Mouse (Mus musculus): ENCODE data around the gene Ttc38.

Gene Ttc38

DNA sequence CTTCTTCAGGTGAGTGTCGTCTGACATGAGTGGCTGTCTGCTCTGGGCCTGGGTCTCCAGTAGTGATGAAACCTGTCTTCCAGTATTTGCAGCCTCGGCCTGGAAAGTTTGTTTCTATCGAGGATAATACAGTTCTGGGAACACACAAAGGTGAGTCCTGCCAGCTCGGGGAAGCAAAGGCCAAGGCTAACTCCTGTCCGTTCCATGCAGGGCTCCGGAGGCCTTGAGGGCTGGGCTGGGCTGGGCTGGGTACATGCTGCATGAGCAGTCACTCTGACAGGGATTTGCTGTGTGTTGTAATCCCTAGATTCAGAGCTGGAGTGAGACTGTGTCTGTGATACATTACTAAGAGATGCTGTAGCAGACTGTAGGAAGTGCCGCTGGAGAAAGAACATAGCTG is 61.8 kb downstream of the Ttc38 start:
- DNase-seq (ENCODE audit: low spot score in 2 of 2): no peak

DNA sequence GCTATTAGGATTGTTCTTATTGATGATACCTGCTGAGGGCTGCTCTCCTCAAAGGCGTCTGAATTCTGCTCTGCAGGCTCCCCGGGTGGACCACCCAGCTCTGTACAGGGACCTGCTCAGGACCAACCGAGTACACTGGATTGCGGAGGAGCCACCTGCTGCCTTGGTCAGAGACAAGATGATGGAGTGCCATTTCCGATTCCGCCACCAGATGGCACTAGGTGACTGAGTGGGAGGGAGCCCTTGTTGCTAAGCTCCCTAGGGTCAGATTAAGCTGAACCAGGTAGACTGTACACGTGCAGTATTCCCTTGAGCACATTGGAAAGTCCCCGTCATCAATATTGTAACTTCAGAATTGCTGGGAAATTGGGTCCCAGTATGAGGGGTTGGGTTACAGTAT is 64.2 kb downstream of the Ttc38 start:
- peak; percentile 48 to 79 for DNase-seq (ENCODE audit: low spot score in 2 of 2)

DNA sequence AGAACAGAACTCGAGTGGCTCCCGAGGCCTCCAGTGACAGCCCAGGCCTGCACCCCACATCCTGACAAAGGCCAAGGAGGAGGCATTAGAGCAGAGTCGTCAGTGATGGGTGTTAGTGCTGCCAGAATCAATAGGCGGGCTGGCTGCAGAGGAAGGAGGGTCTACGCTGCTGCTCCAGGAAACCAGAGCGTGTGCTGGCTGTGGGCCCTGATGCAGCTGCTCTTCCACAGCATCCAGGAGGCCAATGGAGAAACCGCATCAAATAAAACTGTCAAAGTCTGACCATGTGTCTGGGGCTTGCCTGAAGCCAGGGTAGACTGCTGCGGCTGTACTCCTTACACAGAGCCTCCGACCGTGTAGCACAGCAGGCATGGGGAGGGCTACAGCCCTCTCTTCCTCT is 65.0 kb downstream of the Ttc38 start:
- no peak for DNase-seq (ENCODE audit: low spot score in 2 of 2)

DNA sequence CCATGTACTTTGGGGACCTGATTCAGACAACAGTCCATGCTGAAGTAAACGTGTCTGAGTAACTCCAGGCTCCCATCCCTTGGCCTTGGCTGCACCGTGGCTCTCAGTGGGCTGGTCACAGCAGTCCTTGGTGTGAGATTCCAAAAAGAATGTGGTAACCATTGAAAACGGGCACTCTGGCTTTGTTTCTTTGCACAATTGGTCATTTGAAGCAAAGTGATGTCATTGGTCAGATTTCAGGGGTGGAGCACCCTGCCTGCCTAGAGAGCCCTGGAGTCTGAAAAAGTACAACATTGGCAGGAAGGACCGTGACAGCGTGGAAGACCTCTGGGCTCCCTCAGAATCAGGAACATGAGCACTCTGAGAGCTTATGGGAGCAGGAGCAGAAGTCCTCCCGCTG is 67.3 kb downstream of the Ttc38 start:
- no peak for DNase-seq (ENCODE audit: low spot score in 2 of 2)

DNA sequence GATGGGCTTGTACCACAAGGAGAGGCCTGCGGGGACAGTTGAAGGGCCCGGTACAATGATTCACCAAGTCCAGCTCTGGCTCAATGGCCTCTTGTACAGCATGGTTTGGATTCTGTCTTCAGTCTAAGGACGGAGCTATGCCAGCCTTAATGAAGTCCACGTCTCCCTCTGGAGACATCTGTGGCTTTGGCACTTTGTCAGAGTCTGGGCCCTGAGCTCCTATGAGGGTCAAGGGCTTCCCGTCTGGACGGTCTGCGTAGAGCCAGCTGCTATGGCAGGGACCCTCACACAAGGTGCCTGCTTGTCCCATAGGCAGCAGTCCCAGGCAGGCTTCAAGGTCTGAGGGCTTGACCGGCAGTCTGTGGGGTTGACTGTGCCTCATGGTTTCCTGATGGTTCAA is 68.2 kb downstream of the Ttc38 start:
- no peak for DNase-seq (ENCODE audit: low spot score in 2 of 2)

DNA sequence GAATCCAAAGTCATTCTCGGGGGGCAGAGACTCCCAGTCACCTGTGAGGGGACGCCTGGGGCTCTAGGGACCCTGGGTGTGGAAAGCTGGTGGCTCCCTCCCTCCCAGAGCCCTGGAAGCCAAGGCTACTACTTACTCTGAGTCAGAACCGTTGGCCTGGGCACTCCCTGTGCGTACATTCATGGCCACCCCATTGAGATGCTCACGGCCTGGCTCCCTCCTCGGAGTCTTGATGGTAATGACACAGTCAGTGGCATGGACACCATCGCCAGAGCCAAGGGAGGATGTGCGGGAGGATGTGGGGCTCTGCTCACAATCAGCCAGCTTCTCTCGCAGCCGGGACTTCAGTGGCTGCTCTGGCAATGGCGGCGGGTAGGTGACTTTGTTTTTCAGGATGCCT is 68.7 kb downstream of the Ttc38 start:
- DNase-seq (ENCODE audit: low spot score in 2 of 2): no peak

DNA sequence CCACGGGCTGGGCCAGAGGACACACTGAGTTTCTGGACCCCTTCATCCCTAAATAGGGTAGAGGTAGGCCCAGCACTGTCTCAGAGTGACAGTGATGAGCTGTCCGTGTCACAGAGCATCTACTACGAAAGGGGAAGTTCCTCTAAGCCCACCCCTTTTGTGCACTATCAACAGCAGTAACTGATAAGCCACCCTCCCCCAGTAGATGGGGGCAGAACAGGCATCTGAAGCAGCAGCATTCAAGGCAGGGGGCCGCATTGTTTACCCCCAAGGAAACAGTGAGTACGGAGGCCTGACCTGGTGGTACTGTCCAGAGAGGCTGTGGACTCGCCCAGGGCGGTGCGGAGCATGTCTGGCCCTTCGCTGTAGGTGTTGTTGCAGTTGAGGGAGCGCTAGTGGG is 70.4 kb downstream of the Ttc38 start:
- no peak for DNase-seq (ENCODE audit: low spot score in 2 of 2)

DNA sequence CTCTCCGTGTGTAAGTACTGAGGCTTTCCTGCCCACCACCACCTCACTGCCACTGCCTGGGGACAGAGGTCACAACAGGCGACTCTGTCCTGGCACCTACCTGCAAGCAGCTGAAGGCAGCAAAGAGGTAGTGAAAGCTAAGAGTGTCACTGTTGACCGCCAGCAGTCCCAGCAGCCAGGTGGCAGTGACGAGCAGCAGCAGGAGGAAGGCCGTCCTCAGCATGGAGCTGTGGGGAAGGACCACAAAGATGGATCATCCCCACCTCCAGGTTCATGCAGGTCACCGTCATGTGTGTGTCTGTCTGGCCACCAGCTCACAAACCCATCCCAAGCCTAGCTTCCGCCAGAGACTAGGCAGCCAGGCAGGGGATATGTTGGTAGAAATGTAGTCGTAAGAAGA is 71.7 kb downstream of the Ttc38 start:
- DNase-seq (ENCODE audit: low spot score in 2 of 2): no peak

Data from frontal cortex, postnatal 14 days (tissue).